ENCODE assay signal across 21 mouse cellular contexts in the genomic region with DNA sequence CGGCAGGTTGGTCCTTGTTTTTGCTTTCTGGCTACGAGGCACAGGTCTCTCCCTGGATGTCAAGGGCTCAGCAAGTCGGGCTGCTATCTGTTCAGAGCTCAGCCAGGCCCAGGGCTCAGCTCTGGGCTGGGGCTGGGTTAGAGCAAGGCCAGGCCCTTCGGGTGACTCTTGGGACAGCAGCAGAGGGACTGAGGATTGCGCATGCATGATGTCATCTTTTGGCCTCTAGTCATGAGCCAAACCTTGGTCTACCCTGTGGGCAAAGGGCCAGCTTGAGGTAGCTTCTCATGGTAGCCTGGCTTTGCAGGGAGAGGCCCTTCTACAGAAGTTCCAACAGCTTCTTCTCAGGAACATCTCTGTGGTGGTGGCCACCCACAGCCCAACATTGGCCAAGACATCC. TPM values are rescaled to one million over a fixed set of nuclear protein-coding genes. Genes with fewer than 3 reads are reported as not detected.
DNase-seq lines count a peak whose midpoint lies in the region; ATAC-seq lines count a peak whose summit lies in the region.
"Had no signal": no experiment of that assay in that cellular context is flagged by ENCODE, and none has a peak within 500 bp of the region (broad histone marks: within the 10 kb centered on the region; RNA-seq: fewer than 3 reads in every experiment).

No protein-coding gene starts in this region.

- H3K36me3 ChIP-seq in macrophage (ENCODE audit: inconsistent target): peaks cover 61% of the 10 kb centered on the region
- no peaks in the 10 kb centered on the region for H3K36me3 ChIP-seq in hindbrain, embryonic 16.5 days (ENCODE audit: control insufficient read depth, insufficient read depth, low read length)
- H3K36me3 ChIP-seq: embryonic facial prominence, embryonic 12.5 days; intestine, embryonic 15.5 days; liver, embryonic 15.5 days; midbrain, embryonic 12.5 days; neural tube, embryonic 12.5 days had no signal

- intact Hi-C loops in gastrocnemius, postnatal 14 days (cut with DNase I; ENCODE audit: low total_unique reads): no loop called here

- no peak for ATAC-seq in hindbrain, embryonic 16.5 days
- ATAC-seq: forebrain, embryonic 14.5 days; intestine, embryonic 15.5 days; lung, postnatal 0 days had no signal

- peak; percentile 2 for DNase-seq in gastrocnemius, postnatal 14 days
- DNase-seq in gastrocnemius, postnatal 10 days: no peak
- DNase-seq in testis, postnatal 10 days (ENCODE audit: low spot score): peak; percentile 41
- no peak for DNase-seq in testis, postnatal 14 days (ENCODE audit: low spot score)
- peak; percentile 88 for DNase-seq in adrenal gland, adult 2 months
- DNase-seq: cerebellum, adult 9-11 months; gastrocnemius, postnatal 25 days; right cerebral cortex, adult 18-20 months; thymus, adult 18-20 months had no signal

- peak overlapping the region; percentile 99; the same call in 1 of the 2 replicates for H3K27ac ChIP-seq in macrophage
- H3K27ac ChIP-seq in hindbrain, embryonic 16.5 days (ENCODE audit: low read depth, low read length): no peak overlapping the region
- H3K27ac ChIP-seq: embryonic facial prominence, embryonic 12.5 days; hindbrain, embryonic 14.5 days; intestine, embryonic 15.5 days; liver, embryonic 15.5 days; midbrain, embryonic 12.5 days; neural tube, embryonic 12.5 days had no signal

- H3K4me1 ChIP-seq in hindbrain, embryonic 16.5 days (ENCODE audit: control insufficient read depth, insufficient read depth, low read depth, low read length): no peaks in the 10 kb centered on the region
- H3K4me1 ChIP-seq: embryonic facial prominence, embryonic 12.5 days; intestine, embryonic 15.5 days; midbrain, embryonic 12.5 days; neural tube, embryonic 12.5 days had no signal

- no peak overlapping the region for H3K4me3 ChIP-seq in macrophage (ENCODE audit: inconsistent target)
- H3K4me3 ChIP-seq in hindbrain, embryonic 16.5 days (ENCODE audit: low read length): no peak overlapping the region
- H3K4me3 ChIP-seq: embryonic facial prominence, embryonic 12.5 days; erythroblast, embryonic 14.5 days; intestine, embryonic 15.5 days; liver, embryonic 15.5 days; midbrain, embryonic 12.5 days; neural tube, embryonic 12.5 days had no signal

- H3K4me2 ChIP-seq in hindbrain, embryonic 16.5 days (ENCODE audit: low read length): no peak overlapping the region
- H3K4me2 ChIP-seq: embryonic facial prominence, embryonic 12.5 days; hindbrain, embryonic 14.5 days; intestine, embryonic 15.5 days; liver, embryonic 15.5 days; midbrain, embryonic 12.5 days; neural tube, embryonic 12.5 days had no signal

- 82% methylated on average over 5 of the region's 5 CpGs for WGBS in macrophage (ENCODE audit: missing documents)
- WGBS in hindbrain, embryonic 16.5 days: 82% methylated on average over 5 of the region's 5 CpGs

- no peak overlapping the region for H3K9ac ChIP-seq in hindbrain, embryonic 16.5 days (ENCODE audit: low read depth, low read length)
- H3K9ac ChIP-seq: embryonic facial prominence, embryonic 12.5 days; hindbrain, embryonic 14.5 days; intestine, embryonic 15.5 days; liver, embryonic 15.5 days; midbrain, embryonic 12.5 days; neural tube, embryonic 12.5 days had no signal

- H3K79me2 ChIP-seq in macrophage (ENCODE audit: inconsistent target): peaks cover 48% of the 10 kb centered on the region

- no peaks in the 10 kb centered on the region for H3K9me3 ChIP-seq in hindbrain, embryonic 16.5 days (ENCODE audit: control insufficient read depth, low read length)
- H3K9me3 ChIP-seq: embryonic facial prominence, embryonic 12.5 days; intestine, embryonic 15.5 days; liver, embryonic 15.5 days; midbrain, embryonic 12.5 days; neural tube, embryonic 12.5 days had no signal

- no peaks in the 10 kb centered on the region for H3K27me3 ChIP-seq in hindbrain, embryonic 16.5 days (replicated peaks; ENCODE audit: control insufficient read depth, insufficient read depth, low read length)
- H3K27me3 ChIP-seq: embryonic facial prominence, embryonic 12.5 days; intestine, embryonic 15.5 days; liver, embryonic 15.5 days; midbrain, embryonic 12.5 days; neural tube, embryonic 12.5 days had no signal

RNA-seq across cellular contexts. Expression of a gene that starts 3.7 kb away (rescaled TPM):
- total RNA-seq in gastrocnemius, postnatal 14 days (2021): 1 to 10 TPM; 3.2 to 4.1 TPM
- 1 to 10 TPM; 7.3 to 9.1 TPM for total RNA-seq in gastrocnemius, postnatal 10 days (2021)
- total RNA-seq in adrenal gland, adult 2 months (2021): 10 to 100 TPM; 10.1 to 13.0 TPM
- polyA plus RNA-seq in adrenal gland, adult 2 months (2012; rRNA removed): 28.0 and 29.5 TPM in 2 replicates
- 1,000 to 10,000 TPM in 8 of 26 experiments, 100 to 1,000 TPM in 16, 10 to 100 TPM in 2; 64.9 to 1,705 (median 425) TPM for total RNA-seq in macrophage (2018; cell fraction: chromatin; rRNA removed)
- total RNA-seq in macrophage (2018; cell fraction: cytosol; rRNA removed): 100 to 1,000 TPM; 167 to 665 (median 370) TPM
- total RNA-seq in macrophage (2018; cell fraction: nucleus; rRNA removed): 1,000 to 10,000 TPM in 6 of 26 experiments, 100 to 1,000 TPM in 20; 137 to 1,391 (median 650) TPM
- 131 to 514 TPM (median 230 TPM) in 3 replicates for polyA plus RNA-seq in macrophage (2018)
- polyA plus RNA-seq in hindbrain, embryonic 16.5 days (2015; fragmentation: Nextera tagmentation; extraction: Ambion mirVana): 5.6 and 7.0 TPM in 2 replicates

RNA-seq across cellular contexts. Expression of a gene that starts 38.3 kb away (rescaled TPM):
- total RNA-seq in gastrocnemius, postnatal 14 days (2021): 10 to 100 TPM in 1 of 2 experiments, 1 to 10 TPM in 1; 7.8 to 11.3 TPM
- total RNA-seq in gastrocnemius, postnatal 10 days (2021): 10 to 100 TPM; 12.2 to 18.6 TPM
- total RNA-seq in adrenal gland, adult 2 months (2021): 10 to 100 TPM in 1 of 2 experiments, 1 to 10 TPM in 1; 3.6 to 10.0 TPM
- 1.7 and 2.2 TPM in 2 replicates for polyA plus RNA-seq in adrenal gland, adult 2 months (2012; rRNA removed)
- total RNA-seq in macrophage (2018; cell fraction: chromatin; rRNA removed): 1,000 to 10,000 TPM in 1 of 26 experiments, 100 to 1,000 TPM in 25; 132 to 1,128 (median 253) TPM
- total RNA-seq in macrophage (2018; cell fraction: cytosol; rRNA removed): 100 to 1,000 TPM in 12 of 26 experiments, 10 to 100 TPM in 14; 46.7 to 172 (median 94.6) TPM
- total RNA-seq in macrophage (2018; cell fraction: nucleus; rRNA removed): 100 to 1,000 TPM; 108 to 342 (median 214) TPM
- 41.7 to 78.3 TPM (median 63.2 TPM) in 3 replicates for polyA plus RNA-seq in macrophage (2018)
- 3.4 and 3.7 TPM in 2 replicates for polyA plus RNA-seq in hindbrain, embryonic 16.5 days (2015; fragmentation: Nextera tagmentation; extraction: Ambion mirVana)
- total RNA-seq: megakaryocyte progenitor cell, adult 5-6 weeks had no signal

RNA-seq across cellular contexts. Expression of a gene that starts 43.9 kb away (rescaled TPM):
- total RNA-seq in gastrocnemius, postnatal 14 days (2021): 10 to 100 TPM; 10.9 to 14.4 TPM
- total RNA-seq in gastrocnemius, postnatal 10 days (2021): 10 to 100 TPM; 11.2 to 12.6 TPM
- 10 to 100 TPM; 48.8 to 52.1 TPM for total RNA-seq in adrenal gland, adult 2 months (2021)
- polyA plus RNA-seq in adrenal gland, adult 2 months (2012; rRNA removed): 49.0 and 52.5 TPM in 2 replicates
- total RNA-seq in macrophage (2018; cell fraction: chromatin; rRNA removed): 10 to 100 TPM in 11 of 26 experiments, 1 to 10 TPM in 15; 1.3 to 34.8 (median 7.2) TPM
- 10 to 100 TPM in 1 of 26 experiments, 1 to 10 TPM in 25; 2.0 to 10.2 (median 6.0) TPM for total RNA-seq in macrophage (2018; cell fraction: cytosol; rRNA removed)
- total RNA-seq in macrophage (2018; cell fraction: nucleus; rRNA removed): 10 to 100 TPM in 6 of 26 experiments, 1 to 10 TPM in 20; 2.8 to 17.8 (median 7.1) TPM
- polyA plus RNA-seq in macrophage (2018): 3.1 to 9.1 TPM (median 4.7 TPM) in 3 replicates
- polyA plus RNA-seq in hindbrain, embryonic 16.5 days (2015; fragmentation: Nextera tagmentation; extraction: Ambion mirVana): 29.5 and 30.6 TPM in 2 replicates

RNA-seq across cellular contexts. Expression of a gene that starts 44.6 kb away (rescaled TPM):
- under 1 TPM; 0.62 to 0.73 TPM for total RNA-seq in gastrocnemius, postnatal 14 days (2021)
- 1 to 10 TPM in 1 of 2 experiments, under 1 TPM in 1; 0.75 to 1.7 TPM for total RNA-seq in gastrocnemius, postnatal 10 days (2021)
- 10 to 100 TPM in 1 of 2 experiments, 1 to 10 TPM in 1; 4.1 to 14.3 TPM for total RNA-seq in adrenal gland, adult 2 months (2021)
- polyA plus RNA-seq in adrenal gland, adult 2 months (2012; rRNA removed): 10.2 and 12.4 TPM in 2 replicates
- total RNA-seq in macrophage (2018; cell fraction: chromatin; rRNA removed): 1 to 10 TPM in 20 of 26 experiments, under 1 TPM in 6; 0.48 to 6.2 (median 2.3) TPM
- 1 to 10 TPM; 2.4 to 6.4 (median 3.8) TPM for total RNA-seq in macrophage (2018; cell fraction: cytosol; rRNA removed)
- 1 to 10 TPM; 1.8 to 5.3 (median 2.9) TPM for total RNA-seq in macrophage (2018; cell fraction: nucleus; rRNA removed)
- polyA plus RNA-seq in macrophage (2018): 1.9 to 4.4 TPM (median 4.2 TPM) in 3 replicates
- polyA plus RNA-seq in hindbrain, embryonic 16.5 days (2015; fragmentation: Nextera tagmentation; extraction: Ambion mirVana): 21.7 and 24.2 TPM in 2 replicates
- polyA plus RNA-seq: erythroblast, embryonic 14.5 days had no signal

Comparison
In these comparisons a context has a peak if more than half of its experiments do, and no peak if none do; other contexts are left out.
1. DNase-seq: peak in gastrocnemius, postnatal 14 days (single experiment), testis, postnatal 10 days (single experiment) and adrenal gland, adult 2 months (single experiment); none in gastrocnemius, postnatal 10 days (single experiment) and testis, postnatal 14 days (single experiment).